Mouse (Mus musculus): Measurements from ENCODE around the gene 1700109H08Rik.

- TF ChIP-seq CTCF (IDR thresholded peaks at IDR 0.05; ENCODE audit: low read depth) = no peak
- TF ChIP-seq EP300 (IDR thresholded peaks at IDR 0.05; ENCODE audit: low read depth) = no peak
These were observed 61.9 kb downstream of the 1700109H08Rik start for GRCm38 (mm10) chr5:3633315-3633714.
